Mouse (Mus musculus): ENCODE data around the gene Ttll13.

- TF ChIP-seq GATA1 (IDR thresholded peaks at IDR 0.05; ENCODE audit: borderline replicate concordance, low read length) = no peak
- TF ChIP-seq FLI1 (IDR thresholded peaks at IDR 0.05; ENCODE audit: low read length) = no peak
Observed at GRCm38 (mm10) chr7:80197941-80198778, 48.0 kb upstream of the Ttll13 start.
